10 mouse cellular contexts compared by ENCODE assay signal in the genomic region with DNA sequence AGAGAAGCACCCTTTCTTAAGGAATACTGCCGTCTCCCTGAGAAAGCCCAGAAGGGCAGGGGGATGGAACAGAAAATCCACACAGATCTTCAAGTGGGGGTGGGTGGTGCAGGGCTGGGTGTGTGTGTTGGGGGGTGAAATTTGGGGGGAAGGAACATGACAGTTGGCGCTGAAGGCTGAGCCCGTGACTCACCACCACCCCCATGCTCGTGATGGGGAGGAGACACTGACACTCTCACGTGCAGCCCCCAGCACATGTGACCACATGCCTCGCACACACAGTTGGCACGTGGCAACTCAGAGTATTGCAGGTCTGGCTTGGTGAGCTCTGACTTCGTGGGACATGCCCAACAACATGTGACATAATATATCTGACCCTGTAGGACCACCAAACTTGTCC. TPM values are rescaled to one million over a fixed set of nuclear protein-coding genes. Genes with fewer than 3 reads are reported as not detected.
DNase-seq lines count a peak whose midpoint lies in the region; ATAC-seq and TF ChIP-seq lines count a peak whose summit lies in the region.
"Had no signal": no experiment of that assay in that cellular context is flagged by ENCODE, and none has a peak within 500 bp of the region (broad histone marks: within the 10 kb centered on the region; RNA-seq: fewer than 3 reads in every experiment).

No protein-coding gene starts in this region.

- no peaks in the 10 kb centered on the region for H3K27me3 ChIP-seq in heart, embryonic 10.5 days (ENCODE audit: insufficient read depth, poor library complexity, severe bottlenecking)
- no peaks in the 10 kb centered on the region for H3K27me3 ChIP-seq in heart, adult 2 months (ENCODE audit: control insufficient read depth, insufficient read depth, low read length)
- H3K27me3 ChIP-seq in embryonic facial prominence, embryonic 12.5 days, result no peaks in the 10 kb centered on the region
- H3K27me3 ChIP-seq in midbrain, embryonic 16.5 days (ENCODE audit: control insufficient read depth, insufficient read depth, low read depth, low read length), result no peaks in the 10 kb centered on the region
- H3K27me3 ChIP-seq in heart, embryonic 12.5 days (replicated peaks), result no peaks in the 10 kb centered on the region

- H3K79me2 ChIP-seq in heart, adult 2 months (replicated peaks; ENCODE audit: control insufficient read depth, insufficient read depth, low read length), result peaks cover 4% of the 10 kb centered on the region; the same call in 1 of the 2 replicates

- no peak for TF ChIP-seq EP300 in heart, adult 2 months (IDR thresholded peaks at IDR 0.05; ENCODE audit: insufficient read depth, low read depth, low read length)

- no peak overlapping the region for H3K9ac ChIP-seq in heart, adult 2 months (ENCODE audit: low read depth, low read length)
- H3K9ac ChIP-seq in embryonic facial prominence, embryonic 12.5 days, result no peak overlapping the region
- no peak overlapping the region for H3K9ac ChIP-seq in midbrain, embryonic 16.5 days (ENCODE audit: low read depth, low read length)
- no peak overlapping the region for H3K9ac ChIP-seq in heart, embryonic 12.5 days

- no peak for ATAC-seq in embryonic facial prominence, embryonic 12.5 days (ENCODE audit: insufficient number of reproducible peaks, insufficient read depth, low FRiP score, low TSS enrichment)
- no peak for ATAC-seq in midbrain, embryonic 16.5 days
- no peak for ATAC-seq in heart, embryonic 12.5 days (ENCODE audit: insufficient number of reproducible peaks, low FRiP score)

- WGBS in heart, embryonic 10.5 days, result 86% methylated on average over 8 of the region's 8 CpGs
- WGBS in heart, adult 2 months, result 89% methylated on average over 8 of the region's 8 CpGs
- WGBS in embryonic facial prominence, embryonic 12.5 days, result 76% methylated on average over 8 of the region's 8 CpGs
- WGBS in midbrain, embryonic 16.5 days, result 79% methylated on average over 8 of the region's 8 CpGs
- 78% methylated on average over 8 of the region's 8 CpGs for WGBS in heart, embryonic 12.5 days

- TF ChIP-seq POLR2A in heart, adult 2 months (IDR thresholded peaks at IDR 0.05; ENCODE audit: insufficient read depth, low read depth, low read length), result no peak

- TF ChIP-seq CTCF in heart, adult 2 months (IDR thresholded peaks at IDR 0.05), result no peak
- no peak for TF ChIP-seq CTCF in layer of hippocampus, adult 2 months (conservative IDR thresholded peaks at IDR 0.05)

- intact Hi-C loops in heart, adult 2 months (cut with DNase I), result no loop called here

- DNase-seq in heart, embryonic 10.5 days (ENCODE audit: low spot score), result no peak
- DNase-seq in heart, adult 2 months, result no peak
- DNase-seq in layer of hippocampus, adult 2 months (ENCODE audit: low spot score in 2 of 2), result peak; percentile 59 to 63
- DNase-seq in kidney, postnatal 10 days, result no peak
- no peak for DNase-seq in embryo, embryonic 9.5 days (ENCODE audit: extremely low spot score)
- DNase-seq: cerebellum, postnatal 25 days; thymus, postnatal 36 days had no signal

- H3K4me2 ChIP-seq in embryonic facial prominence, embryonic 12.5 days (replicated peaks), result no peak overlapping the region
- no peak overlapping the region; the same call in 1 of the 2 replicates for H3K4me2 ChIP-seq in midbrain, embryonic 16.5 days (ENCODE audit: low read length)
- no peak overlapping the region for H3K4me2 ChIP-seq in heart, embryonic 12.5 days

- peaks cover 75% of the 10 kb centered on the region for H3K4me1 ChIP-seq in heart, embryonic 10.5 days
- H3K4me1 ChIP-seq in heart, adult 2 months (ENCODE audit: control insufficient read depth, insufficient read depth, low read length), result peaks cover 2% of the 10 kb centered on the region; the same call in 1 of the 2 replicates
- H3K4me1 ChIP-seq in embryonic facial prominence, embryonic 12.5 days, result peaks cover 50% of the 10 kb centered on the region
- peaks cover 49% of the 10 kb centered on the region for H3K4me1 ChIP-seq in midbrain, embryonic 16.5 days (ENCODE audit: control insufficient read depth, insufficient read depth, low read length)
- peaks cover 53% of the 10 kb centered on the region for H3K4me1 ChIP-seq in heart, embryonic 12.5 days (replicated peaks)

- H3K9me3 ChIP-seq in heart, embryonic 10.5 days, result no peaks in the 10 kb centered on the region
- no peaks in the 10 kb centered on the region for H3K9me3 ChIP-seq in embryonic facial prominence, embryonic 12.5 days
- H3K9me3 ChIP-seq in midbrain, embryonic 16.5 days (replicated peaks; ENCODE audit: control insufficient read depth, low read length, poor library complexity, severe bottlenecking), result no peaks in the 10 kb centered on the region
- no peaks in the 10 kb centered on the region for H3K9me3 ChIP-seq in heart, embryonic 12.5 days (replicated peaks)

- H3K36me3 ChIP-seq in heart, embryonic 10.5 days, result peaks cover 6% of the 10 kb centered on the region; the same call in 1 of the 2 replicates
- H3K36me3 ChIP-seq in heart, adult 2 months (ENCODE audit: control insufficient read depth, insufficient read depth, low read length), result no peaks in the 10 kb centered on the region; the same call in 1 of the 2 replicates
- no peaks in the 10 kb centered on the region for H3K36me3 ChIP-seq in embryonic facial prominence, embryonic 12.5 days
- no peaks in the 10 kb centered on the region for H3K36me3 ChIP-seq in midbrain, embryonic 16.5 days (ENCODE audit: control insufficient read depth, insufficient read depth, low read length)
- H3K36me3 ChIP-seq in heart, embryonic 12.5 days, result peaks cover 4% of the 10 kb centered on the region; the same call in 1 of the 2 replicates

- peak overlapping the region; percentile 80; the same call in 1 of the 2 replicates for H3K4me3 ChIP-seq in heart, embryonic 10.5 days
- no peak overlapping the region for H3K4me3 ChIP-seq in heart, adult 2 months
- no peak overlapping the region for H3K4me3 ChIP-seq in embryonic facial prominence, embryonic 12.5 days
- H3K4me3 ChIP-seq in layer of hippocampus, adult 2 months, result no peak overlapping the region
- no peak overlapping the region; the same call in 1 of the 2 replicates for H3K4me3 ChIP-seq in midbrain, embryonic 16.5 days (ENCODE audit: low read depth, low read length)
- no peak overlapping the region for H3K4me3 ChIP-seq in heart, embryonic 12.5 days

- H3K27ac ChIP-seq in heart, embryonic 10.5 days, result peak overlapping the region; percentile 94
- no peak overlapping the region for H3K27ac ChIP-seq in heart, adult 2 months
- H3K27ac ChIP-seq in embryonic facial prominence, embryonic 12.5 days, result peak overlapping the region; percentile 88
- peak overlapping the region; percentile 99 for H3K27ac ChIP-seq in layer of hippocampus, adult 2 months
- peak overlapping the region; percentile 92 for H3K27ac ChIP-seq in midbrain, embryonic 16.5 days (ENCODE audit: low read length)
- H3K27ac ChIP-seq in heart, embryonic 12.5 days (ENCODE audit: poor library complexity, severe bottlenecking), result no peak overlapping the region

RNA-seq across cellular contexts. Expression of gene Zfp574, which starts 1.6 kb away (rescaled TPM):
- polyA plus RNA-seq in heart, embryonic 10.5 days (2016; fragmentation: Nextera tagmentation; extraction: Ambion mirVana), result 25.0 and 30.2 TPM in 2 replicates
- total RNA-seq in heart, adult 2 months (2021), result 10 to 100 TPM in 1 of 2 experiments, 1 to 10 TPM in 1; 9.2 to 10.3 TPM
- 11.8 and 12.6 TPM in 2 replicates for polyA plus RNA-seq in heart, adult 2 months (2012; rRNA removed)
- 38.8 and 41.5 TPM in 2 replicates for polyA plus RNA-seq in embryonic facial prominence, embryonic 12.5 days (2016; fragmentation: Nextera tagmentation; extraction: Ambion mirVana)
- total RNA-seq in layer of hippocampus, adult 2 months (2021), result 10 to 100 TPM; 29.3 to 30.3 TPM
- 33.7 and 34.2 TPM in 2 replicates for polyA plus RNA-seq in midbrain, embryonic 16.5 days (2015; fragmentation: Nextera tagmentation; extraction: Ambion mirVana)
- polyA plus RNA-seq in heart, embryonic 12.5 days (2016; fragmentation: Nextera tagmentation; extraction: Ambion mirVana), result 24.4 and 24.5 TPM in 2 replicates

RNA-seq across cellular contexts. Expression of gene Grik5, which starts 1.8 kb away (rescaled TPM):
- 4.7 and 6.6 TPM in 2 replicates for polyA plus RNA-seq in heart, embryonic 10.5 days (2016; fragmentation: Nextera tagmentation; extraction: Ambion mirVana)
- total RNA-seq in heart, adult 2 months (2021), result 1 to 10 TPM; 4.5 to 4.6 TPM
- 10.3 and 12.1 TPM in 2 replicates for polyA plus RNA-seq in heart, adult 2 months (2012; rRNA removed)
- 12.4 and 13.1 TPM in 2 replicates for polyA plus RNA-seq in embryonic facial prominence, embryonic 12.5 days (2016; fragmentation: Nextera tagmentation; extraction: Ambion mirVana)
- total RNA-seq in layer of hippocampus, adult 2 months (2021), result 100 to 1,000 TPM; 247 to 248 TPM
- 14.2 and 15.5 TPM in 2 replicates for polyA plus RNA-seq in midbrain, embryonic 16.5 days (2015; fragmentation: Nextera tagmentation; extraction: Ambion mirVana)
- polyA plus RNA-seq in heart, embryonic 12.5 days (2016; fragmentation: Nextera tagmentation; extraction: Ambion mirVana), result 7.7 and 7.9 TPM in 2 replicates

Comparison
In these comparisons a context has a peak if more than half of its experiments do, and no peak if none do; other contexts are left out.
1. H3K27ac ChIP-seq: peak in heart, embryonic 10.5 days (single experiment), embryonic facial prominence, embryonic 12.5 days (single experiment), layer of hippocampus, adult 2 months (single experiment) and midbrain, embryonic 16.5 days (single experiment); none in heart, adult 2 months (single experiment) and heart, embryonic 12.5 days (single experiment).
2. DNase-seq: peak in layer of hippocampus, adult 2 months (2 of 2); none in heart, embryonic 10.5 days (single experiment), heart, adult 2 months (0 of 2), kidney, postnatal 10 days (single experiment) and embryo, embryonic 9.5 days (single experiment).